Mouse (Mus musculus) erythroblast, embryonic 14.5 days (primary cell): ENCODE data around the gene Tuba3b. TPM values are rescaled to one million over a fixed set of nuclear protein-coding genes. Genes with fewer than 3 reads are reported as not detected.

ENCODE experiments used
- H3K27me3 ChIP-seq: 2 replicates; pipeline ENCODE4 v1.6.1; 2012; ENCODE audit warnings: inconsistent platforms; ENCODE audit not compliant: control insufficient read depth
- H3K36me3 ChIP-seq: 2 replicates; pipeline ENCODE4 v1.6.1; 2012; ENCODE audit warnings: mild to moderate bottlenecking, inconsistent platforms; ENCODE audit not compliant: control insufficient read depth
- H3K4me1 ChIP-seq: 2 replicates; pipeline ENCODE4 v1.6.1; 2012; ENCODE audit warnings: inconsistent platforms; ENCODE audit not compliant: control insufficient read depth
- H3K4me3 ChIP-seq: replicated peaks from 2 replicates; pipeline ENCODE3; 2012; ENCODE audit warnings: moderate library complexity, mild to moderate bottlenecking, inconsistent platforms
- H3K9me3 ChIP-seq: 2 replicates; pipeline ENCODE4 v1.6.1; 2012; ENCODE audit warnings: low read length, inconsistent platforms, mixed read lengths; ENCODE audit not compliant: control insufficient read depth
- GATA1 ChIP-seq: IDR thresholded peaks from 2 replicates; pipeline ENCODE4 v1.6.1; 2012; ENCODE audit warnings: low read length, inconsistent platforms, mixed read lengths
- TAL1 ChIP-seq: IDR thresholded peaks from 3 replicates; pipeline ENCODE4 v1.6.1; 2012; ENCODE audit warnings: low read length, inconsistent platforms, mixed read lengths
- polyA plus RNA-seq: library from polyadenylated mRNA; stranded (reverse); fragments of >175 nt; gene quantifications from 2 replicates; pipeline ENCODE4 v1.2.3, GENCODE M21; 2012

The Tuba3b gene
- polyA plus RNA-seq, 1 experiment = not detected

GRCm38 (mm10) chr6:145616402-145617229 lies 1.1 kb downstream of the Tuba3b start:
- Histone ChIP-seq H3K36me3 (no peaks in the 10 kb centered on the region), H3K4me3 (no peak overlapping the region), H3K9me3 (peaks cover 11% of the 10 kb centered on the region), H3K4me1 (no peaks in the 10 kb centered on the region), H3K27me3 (no peaks in the 10 kb centered on the region)
- TF ChIP-seq TAL1 (no peak), GATA1 (no peak)

- TF ChIP-seq TAL1 (no peak), GATA1 (no peak)
- no peak overlapping the region for H3K4me3 ChIP-seq
- peaks cover 4% of the 10 kb centered on the region; the same call in 1 of the 2 replicates for H3K9me3 ChIP-seq
- no peaks in the 10 kb centered on the region for H3K27me3 ChIP-seq
- H3K4me1 ChIP-seq = no peaks in the 10 kb centered on the region
- H3K36me3 ChIP-seq = no peaks in the 10 kb centered on the region
Observed at GRCm38 (mm10) chr6:145623141-145623540, 7.6 kb downstream of the Tuba3b start.

- no peaks in the 10 kb centered on the region for H3K36me3 ChIP-seq
- no peak overlapping the region for H3K4me3 ChIP-seq
- H3K9me3 ChIP-seq = peaks cover 11% of the 10 kb centered on the region
- H3K27me3 ChIP-seq = no peaks in the 10 kb centered on the region
- TF ChIP-seq GATA1 (no peak), TAL1 (no peak)
- no peaks in the 10 kb centered on the region for H3K4me1 ChIP-seq
Observed at GRCm38 (mm10) chr6:145630269-145630668, 14.7 kb downstream of the Tuba3b start.

- Histone ChIP-seq H3K4me3 (no peak overlapping the region), H3K9me3 (peaks cover 22% of the 10 kb centered on the region), H3K36me3 (no peaks in the 10 kb centered on the region), H3K4me1 (no peaks in the 10 kb centered on the region), H3K27me3 (no peaks in the 10 kb centered on the region)
- no peak for TF ChIP-seq GATA1
- TF ChIP-seq TAL1 = no peak
Observed at GRCm38 (mm10) chr6:145634454-145634853, 18.9 kb downstream of the Tuba3b start.

- no peaks in the 10 kb centered on the region for H3K4me1 ChIP-seq
- H3K4me3 ChIP-seq = no peak overlapping the region
- TF ChIP-seq GATA1 (no peak), TAL1 (no peak)
- H3K27me3 ChIP-seq = no peaks in the 10 kb centered on the region
- no peaks in the 10 kb centered on the region for H3K36me3 ChIP-seq
- H3K9me3 ChIP-seq = peaks cover 34% of the 10 kb centered on the region
Observed at GRCm38 (mm10) chr6:145636682-145637081, 21.1 kb downstream of the Tuba3b start.

- H3K9me3 ChIP-seq = peaks cover 30% of the 10 kb centered on the region
Observed at GRCm38 (mm10) chr6:145638248-145638647, 22.7 kb downstream of the Tuba3b start.

GRCm38 (mm10) chr6:145640971-145641506 lies 25.5 kb downstream of the Tuba3b start:
- no peaks in the 10 kb centered on the region for H3K36me3 ChIP-seq
- H3K4me3 ChIP-seq = no peak overlapping the region
- TF ChIP-seq TAL1 (no peak), GATA1 (no peak)
- peaks cover 22% of the 10 kb centered on the region for H3K9me3 ChIP-seq
- H3K27me3 ChIP-seq = no peaks in the 10 kb centered on the region
- no peaks in the 10 kb centered on the region for H3K4me1 ChIP-seq

More at GRCm38 (mm10) chr6:145638248-145638647, 22.7 kb downstream of the Tuba3b start:
- no peaks in the 10 kb centered on the region for H3K27me3 ChIP-seq
- H3K36me3 ChIP-seq = no peaks in the 10 kb centered on the region
- TF ChIP-seq TAL1 (no peak), GATA1 (no peak)
- no peaks in the 10 kb centered on the region for H3K4me1 ChIP-seq
- no peak overlapping the region for H3K4me3 ChIP-seq

- Histone ChIP-seq H3K4me1 (no peaks in the 10 kb centered on the region), H3K4me3 (no peak overlapping the region)
Observed at GRCm38 (mm10) chr6:145651976-145652375, 36.4 kb downstream of the Tuba3b start.

GRCm38 (mm10) chr6:145652986-145653385 lies 37.4 kb downstream of the Tuba3b start:
- Histone ChIP-seq H3K4me1 (no peaks in the 10 kb centered on the region), H3K4me3 (no peak overlapping the region), H3K36me3 (no peaks in the 10 kb centered on the region), H3K27me3 (no peaks in the 10 kb centered on the region), H3K9me3 (peaks cover 26% of the 10 kb centered on the region)
- TF ChIP-seq TAL1 (no peak), GATA1 (no peak)

More at GRCm38 (mm10) chr6:145651976-145652375, 36.4 kb downstream of the Tuba3b start:
- no peaks in the 10 kb centered on the region for H3K36me3 ChIP-seq
- H3K27me3 ChIP-seq = no peaks in the 10 kb centered on the region
- peaks cover 24% of the 10 kb centered on the region for H3K9me3 ChIP-seq
- TF ChIP-seq TAL1 (no peak), GATA1 (no peak)
